Mouse (Mus musculus) C2C12 (cell line): Measurements from ENCODE around the gene Cir1.

ENCODE experiments used
- CTCF ChIP-seq: IDR thresholded peaks from one replicate; pipeline ENCODE4 v1.5.1; 2011; ENCODE audit not compliant: control insufficient read depth, insufficient read depth, insufficient read length
- MAX ChIP-seq: IDR thresholded peaks from one replicate; pipeline ENCODE4 v1.6.1; 2011; ENCODE audit warnings: mild to moderate bottlenecking, control low read depth
- USF1 ChIP-seq: IDR thresholded peaks from one replicate; pipeline ENCODE4 v1.6.1; 2011; ENCODE audit warnings: low read depth, mild to moderate bottlenecking, control low read depth, moderate library complexity

DNA sequence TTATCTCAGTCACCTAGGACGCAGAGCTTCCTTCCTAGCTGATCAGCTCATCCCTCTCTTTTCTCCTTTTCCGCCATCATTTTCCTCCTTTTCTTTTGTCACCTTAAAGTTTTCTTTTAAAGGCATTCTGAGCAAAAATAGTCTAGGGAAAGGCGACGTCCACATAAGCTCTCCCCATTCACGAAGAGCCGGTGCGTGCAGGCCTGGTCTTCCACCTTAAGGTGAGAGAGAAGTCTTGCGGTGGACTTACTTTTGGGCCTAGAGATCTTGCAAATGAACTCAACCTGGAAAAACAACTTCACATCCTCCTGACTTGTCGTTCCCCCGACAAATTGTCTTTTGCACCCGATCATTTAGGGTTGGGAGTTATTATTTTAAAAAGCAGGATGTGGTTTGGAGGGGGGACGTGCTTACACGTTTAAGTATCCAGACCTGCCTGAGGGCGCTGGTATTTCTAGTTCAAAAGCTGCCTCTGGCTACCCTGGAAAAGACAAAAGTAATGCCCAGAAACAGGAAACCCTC, 42.4 kb downstream of the Cir1 start:
- no peak for TF ChIP-seq USF1
- TF ChIP-seq CTCF, result no peak
- no peak for TF ChIP-seq MAX
